Mouse (Mus musculus) cerebellum, adult 9-11 months (tissue): ENCODE measurements around the gene Cdc42bpb.

Experiments
- DNase-seq: peaks from one replicate; pipeline ENCODE4 v3.0.0; 2022

Gene Cdc42bpb

GRCm38 (mm10) chr12:111385883-111386641, 8.5 kb upstream of the Cdc42bpb start:
- DNase-seq = no peak

GRCm38 (mm10) chr12:111378812-111379211, 1.3 kb upstream of the Cdc42bpb start:
- no peak for DNase-seq

DNA sequence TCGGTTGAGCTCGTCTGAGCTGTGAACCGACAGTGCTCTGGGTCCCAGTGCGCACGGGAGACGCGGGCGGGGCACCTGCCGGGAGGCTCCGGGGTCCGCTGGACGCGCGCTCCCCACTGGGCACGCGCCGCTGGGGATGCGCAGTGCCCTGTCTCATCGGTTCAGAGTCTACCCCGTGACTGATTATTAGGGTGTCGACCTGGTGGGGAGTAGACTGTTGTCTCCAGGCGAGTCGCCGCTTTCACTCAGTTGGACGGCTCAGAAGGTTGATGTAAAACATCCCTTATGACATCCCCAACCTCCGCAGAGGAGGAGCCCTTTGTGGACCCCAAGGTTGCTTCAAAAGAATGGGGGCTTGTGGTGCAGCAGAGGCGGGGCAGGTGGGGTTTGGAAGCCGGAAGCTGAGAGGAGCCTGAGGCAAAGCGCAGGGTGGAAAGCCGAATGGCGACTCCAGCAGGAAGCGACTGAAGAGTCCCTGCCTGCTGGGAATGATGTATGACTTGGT, 520 bp upstream of the Cdc42bpb start:
- DNase-seq = no peak

DNA sequence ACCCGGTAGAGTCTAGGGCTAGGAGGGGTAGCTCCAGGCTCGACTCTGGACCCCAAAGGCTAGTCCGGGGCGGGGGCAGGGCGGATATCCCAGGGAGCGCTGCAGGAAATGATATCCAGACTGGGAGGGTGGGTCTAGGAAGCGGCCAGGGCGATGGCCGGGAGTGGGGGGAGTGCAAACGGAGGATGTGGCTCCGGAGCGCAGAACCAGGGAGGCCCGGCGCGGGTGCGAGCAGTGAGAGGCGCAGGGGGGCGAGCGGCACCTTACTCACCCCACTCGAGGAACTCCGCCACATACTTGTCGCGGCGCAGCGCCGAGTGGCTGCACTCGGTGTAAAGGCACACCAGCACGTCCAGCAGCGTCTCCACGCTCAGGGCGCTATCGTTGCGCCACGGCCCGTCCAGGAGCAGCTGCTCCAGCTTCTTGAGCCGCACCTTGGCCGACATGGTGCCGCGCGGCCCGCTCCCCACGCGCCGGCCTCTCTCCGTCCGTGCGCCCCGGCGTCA, 639 bp downstream of the Cdc42bpb start:
- DNase-seq = peak; percentile 72

- DNase-seq = no peak
Observed at GRCm38 (mm10) chr12:111376053-111376452, 1.5 kb downstream of the Cdc42bpb start.

DNA sequence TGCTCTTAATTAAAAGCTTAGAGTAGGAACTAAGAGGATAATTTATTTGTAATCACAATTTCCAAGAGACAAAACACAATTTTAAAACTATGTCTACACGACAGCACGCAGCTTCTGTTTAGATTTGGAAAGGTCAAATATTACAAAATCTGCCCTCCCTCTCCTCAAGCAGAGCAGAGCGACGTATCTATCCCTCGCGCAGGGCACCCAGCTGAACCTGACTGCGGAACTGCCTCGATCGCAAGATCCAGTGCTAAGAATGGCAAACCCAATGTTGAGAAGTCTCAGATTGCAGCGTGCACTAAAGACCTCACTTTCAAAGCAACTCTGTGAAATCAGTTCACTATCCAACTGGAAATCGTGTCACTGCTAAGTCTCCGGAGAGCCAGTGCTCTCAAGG, 2.0 kb downstream of the Cdc42bpb start:
- no peak for DNase-seq

- no peak for DNase-seq
Observed at GRCm38 (mm10) chr12:111374727-111375126, 2.8 kb downstream of the Cdc42bpb start.

- DNase-seq = no peak
Observed at GRCm38 (mm10) chr12:111373411-111373810, 4.1 kb downstream of the Cdc42bpb start.

DNA sequence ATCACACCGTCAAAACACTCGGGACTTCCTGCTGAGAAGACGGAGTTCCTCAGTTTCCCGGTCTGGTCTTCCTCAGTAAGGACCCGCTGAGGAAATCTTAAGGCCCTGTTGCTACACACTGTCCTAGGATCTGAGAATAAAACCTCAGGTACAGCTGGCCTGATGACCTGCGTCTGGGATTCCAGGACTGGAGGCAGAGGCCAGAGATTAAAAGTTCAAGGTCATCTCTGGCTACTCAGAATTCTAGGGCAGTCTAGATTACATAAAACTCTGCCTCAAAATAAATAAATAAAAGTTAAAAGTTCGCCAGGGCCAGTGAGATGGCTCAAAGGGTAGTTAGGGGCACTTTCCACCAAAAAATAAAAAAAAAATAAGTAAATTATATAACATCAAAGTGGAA, 5.6 kb downstream of the Cdc42bpb start:
- DNase-seq = no peak

GRCm38 (mm10) chr12:111370249-111370648, 7.3 kb downstream of the Cdc42bpb start:
- DNase-seq = no peak

GRCm38 (mm10) chr12:111367065-111367464, 10.5 kb downstream of the Cdc42bpb start:
- no peak for DNase-seq

- no peak for DNase-seq
Observed at GRCm38 (mm10) chr12:111364234-111364633, 13.3 kb downstream of the Cdc42bpb start.

GRCm38 (mm10) chr12:111361319-111362098, 16.0 kb downstream of the Cdc42bpb start:
- DNase-seq = no peak

GRCm38 (mm10) chr12:111360671-111361070, 16.8 kb downstream of the Cdc42bpb start:
- DNase-seq = peak; percentile 70

DNA sequence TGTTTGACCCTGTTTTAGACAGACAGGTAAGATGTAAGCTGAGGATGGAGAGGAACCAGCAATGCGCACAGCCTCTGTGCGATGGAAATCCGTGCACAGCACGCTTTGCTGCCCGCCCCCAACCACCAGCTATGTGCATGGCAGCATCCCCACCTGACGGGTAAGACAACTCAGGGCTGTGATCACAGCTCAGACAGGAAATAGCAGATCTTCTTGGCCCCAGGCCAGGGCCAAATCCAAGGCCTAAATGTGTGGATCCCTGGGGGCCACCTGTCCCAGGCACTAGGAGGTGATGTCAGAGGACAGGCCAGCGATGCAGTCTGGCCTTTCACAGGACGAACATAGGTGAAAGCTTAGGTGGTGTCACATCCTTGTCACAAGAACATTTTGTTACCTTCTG, 21.3 kb downstream of the Cdc42bpb start:
- peak; percentile 63 for DNase-seq

DNA sequence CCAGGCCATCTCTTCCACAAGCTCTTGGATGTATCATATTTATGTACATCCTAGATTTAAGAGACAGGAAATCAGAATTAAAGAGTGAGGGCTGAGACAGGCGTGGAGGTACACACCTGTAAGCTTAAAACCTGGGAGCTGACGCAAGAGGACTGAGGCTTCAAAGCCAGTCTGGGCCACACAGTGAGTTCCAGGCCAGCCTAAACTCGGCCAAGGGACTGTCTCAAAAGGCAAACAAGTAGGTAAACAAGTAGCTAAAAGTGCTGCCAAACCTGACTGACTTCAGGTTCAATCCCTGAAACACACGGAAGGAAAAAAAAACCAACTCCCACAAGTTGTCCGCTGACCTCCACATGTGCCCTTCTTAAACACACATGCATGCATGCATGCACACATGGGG, 23.4 kb downstream of the Cdc42bpb start:
- no peak for DNase-seq

GRCm38 (mm10) chr12:111353439-111353915, 24.0 kb downstream of the Cdc42bpb start:
- no peak for DNase-seq

GRCm38 (mm10) chr12:111353008-111353407, 24.5 kb downstream of the Cdc42bpb start:
- DNase-seq = no peak

DNA sequence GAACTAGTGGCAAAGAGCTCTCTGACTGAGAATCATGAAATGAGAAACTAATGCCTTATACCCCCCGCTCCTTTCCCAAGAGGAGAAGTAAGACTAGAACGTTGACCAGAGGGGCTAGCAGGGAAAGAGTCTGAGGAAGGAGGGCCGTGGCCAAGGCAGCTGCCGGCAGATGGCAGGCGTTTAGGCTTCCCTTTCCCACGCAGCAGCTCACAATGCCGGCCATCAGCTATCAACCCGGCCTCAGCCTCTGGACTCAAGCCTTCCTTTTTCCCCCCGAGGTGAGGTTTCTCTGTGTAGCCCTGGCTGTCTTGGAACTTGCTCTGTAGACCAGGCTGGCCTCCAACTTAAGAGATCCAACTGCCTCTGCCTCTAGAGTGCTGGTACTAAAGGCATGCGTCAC, 25.0 kb downstream of the Cdc42bpb start:
- DNase-seq = no peak

DNA sequence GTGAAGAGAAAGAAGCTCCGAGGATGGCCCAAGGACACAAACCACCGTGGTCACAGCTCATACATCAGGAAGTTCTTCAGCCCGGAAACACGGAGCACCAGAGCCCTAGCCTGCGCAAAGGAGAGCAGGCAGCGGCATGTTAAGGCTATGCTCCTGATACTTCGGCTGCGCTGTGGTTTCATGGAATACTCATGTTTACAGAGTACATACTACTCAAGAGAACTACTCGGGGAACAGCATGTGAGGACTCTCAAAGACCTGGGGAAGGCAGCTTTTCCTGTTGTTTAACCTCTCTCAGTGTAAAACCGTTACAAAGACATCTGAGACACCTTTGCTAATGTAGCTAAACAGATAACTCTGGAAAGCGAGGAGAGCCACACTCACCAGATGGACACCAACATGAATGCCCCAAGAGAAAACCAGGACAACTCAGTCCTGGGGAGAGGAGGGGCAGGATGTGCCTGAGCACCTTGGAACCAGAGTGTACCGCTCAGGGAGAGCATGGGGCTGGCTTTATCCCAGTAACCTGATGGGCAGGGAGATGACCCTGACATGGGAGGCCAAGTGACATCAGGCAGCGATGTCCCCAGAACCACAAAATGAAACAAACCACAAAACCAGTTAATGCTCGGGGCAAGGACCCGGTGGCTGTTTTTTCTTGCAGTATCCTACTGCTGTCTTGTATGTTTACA, 27.8 kb downstream of the Cdc42bpb start:
- peak; percentile 56 for DNase-seq

DNA sequence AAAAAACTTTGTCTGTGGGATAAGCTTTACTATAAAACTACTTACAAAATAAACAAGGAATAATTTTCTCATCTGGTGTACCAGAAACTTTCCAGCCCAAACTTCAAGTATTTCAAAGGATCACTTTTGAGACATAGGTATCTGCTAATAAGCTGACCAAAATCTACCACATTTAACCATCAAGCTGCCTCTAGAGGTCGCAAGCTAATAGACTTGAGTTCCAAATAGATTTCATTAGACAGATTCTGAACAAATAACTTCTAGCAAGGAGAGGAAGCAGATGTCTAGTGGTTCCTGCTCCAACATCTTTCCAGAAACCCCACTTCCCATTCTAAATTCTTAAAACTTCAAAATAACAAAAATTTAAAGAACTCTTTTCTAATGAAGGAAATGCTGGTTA, 33.6 kb downstream of the Cdc42bpb start:
- DNase-seq = no peak

DNA sequence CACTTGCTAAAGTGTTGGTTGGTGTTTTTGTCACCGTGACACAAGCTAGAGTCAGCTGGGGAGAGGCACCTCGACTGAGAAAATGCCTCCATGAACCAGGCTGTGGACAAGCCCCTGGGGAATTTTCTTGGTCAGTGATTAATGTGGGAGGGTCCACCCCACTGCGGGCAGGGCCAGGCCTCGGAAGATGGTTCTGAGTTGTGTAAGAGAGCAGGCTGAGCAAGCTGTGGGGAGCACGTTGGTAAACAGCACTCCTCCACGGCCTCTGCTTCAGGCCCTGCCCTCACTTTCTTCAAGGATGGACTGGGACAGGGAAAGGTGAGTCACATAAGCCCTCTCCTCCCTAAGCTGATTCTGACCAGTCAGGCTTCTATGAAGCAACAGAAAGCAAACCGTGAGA, 36.8 kb downstream of the Cdc42bpb start:
- no peak for DNase-seq

- DNase-seq = no peak
Observed at GRCm38 (mm10) chr12:111337864-111338354, 39.6 kb downstream of the Cdc42bpb start.
